Mouse (Mus musculus) bone marrow macrophage, adult 2 months (primary cell): ENCODE measurements around the gene Phf11c.

Experiments
- CTCF ChIP-seq: IDR thresholded peaks from 2 replicates; pipeline ENCODE4 v1.5.1; 2012; ENCODE audit warnings: low read depth, mild to moderate bottlenecking, low read length, moderate library complexity
- POLR2A ChIP-seq: IDR thresholded peaks from 2 replicates; pipeline ENCODE4 v1.6.1; 2012; ENCODE audit warnings: mild to moderate bottlenecking, low read depth, low read length, borderline replicate concordance

DNA sequence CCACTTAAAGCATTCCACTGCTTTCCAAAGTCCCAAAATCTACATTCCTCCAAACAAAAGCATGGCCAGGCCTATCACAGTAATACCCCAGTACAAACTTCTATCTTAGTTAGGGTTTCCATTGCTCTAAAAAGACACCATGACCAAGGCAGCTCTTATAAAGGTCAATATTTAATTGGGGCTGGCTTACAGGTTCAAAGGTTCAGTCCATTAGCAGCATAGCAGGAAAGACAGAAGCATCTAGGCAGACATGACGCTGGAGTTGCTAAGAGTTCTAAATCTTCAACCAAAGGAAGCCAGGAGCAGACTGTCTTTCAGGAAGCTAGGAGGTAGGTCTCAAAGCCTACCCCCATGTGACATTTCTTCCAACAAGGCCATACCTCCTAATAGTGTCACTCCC lies 35.4 kb upstream of the Phf11c start:
- no peak for TF ChIP-seq CTCF
- TF ChIP-seq POLR2A, result no peak
